Mouse (Mus musculus) lung, adult 2 months (tissue): Measurements from ENCODE around the gene Fut2.

Experiments used
- CTCF ChIP-seq: fragments of 200-500 bp; IDR thresholded peaks from 2 replicates; pipeline ENCODE4 v1.5.1; 2011; ENCODE audit warnings: mild to moderate bottlenecking, low read length, control low read depth; ENCODE audit not compliant: insufficient read depth
- POLR2A ChIP-seq: fragments of 200-500 bp; IDR thresholded peaks from 2 replicates; pipeline ENCODE4 v1.6.1; 2011; ENCODE audit warnings: low read depth, mild to moderate bottlenecking, control low read depth, low read length, borderline replicate concordance; ENCODE audit errors: extremely low read depth

DNA sequence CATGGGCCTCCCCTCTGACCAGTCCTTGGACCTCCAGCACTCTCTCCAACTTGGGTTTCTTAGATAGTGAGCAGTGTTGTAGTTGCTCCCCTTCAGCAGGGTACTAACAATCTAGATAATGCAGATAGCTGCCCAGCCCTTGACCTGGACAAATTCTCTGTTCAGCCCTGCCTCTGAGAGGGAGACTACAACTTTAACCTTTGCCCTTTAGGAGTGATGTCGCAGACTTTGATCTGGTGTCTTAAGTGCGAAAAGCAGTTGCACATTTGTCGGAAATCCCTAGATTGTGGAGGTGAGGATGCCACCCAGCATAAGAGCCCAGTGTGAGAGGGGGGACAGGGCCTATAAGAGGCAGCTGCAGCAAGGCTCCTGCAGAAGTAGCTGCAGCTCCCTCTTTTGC lies 41.5 kb downstream of the Fut2 start:
- TF ChIP-seq POLR2A (no peak), CTCF (no peak)
